Mouse (Mus musculus) heart, adult 8-10 months (tissue): ENCODE measurements around the gene Arid1b. TPM values are rescaled to one million over a fixed set of nuclear protein-coding genes. Genes with fewer than 3 reads are reported as not detected.

ENCODE experiments used
- DNase-seq: peaks from one replicate; pipeline ENCODE4 v3.0.0; 2022; ENCODE audit warnings: low spot score
- total RNA-seq, 4 experiments: library from RNA; stranded (reverse); gene quantifications; 2 replicates each; pipeline ENCODE4 v1.2.4; 2022

The Arid1b gene
- total RNA-seq, 4 experiments from 2014 or later, result 25.0 to 27.2 (median 26.2) TPM

- DNase-seq, result no peak
Measured at GRCm38 (mm10) chr17:5188400-5188799, 194.3 kb downstream of the Arid1b start.

DNA sequence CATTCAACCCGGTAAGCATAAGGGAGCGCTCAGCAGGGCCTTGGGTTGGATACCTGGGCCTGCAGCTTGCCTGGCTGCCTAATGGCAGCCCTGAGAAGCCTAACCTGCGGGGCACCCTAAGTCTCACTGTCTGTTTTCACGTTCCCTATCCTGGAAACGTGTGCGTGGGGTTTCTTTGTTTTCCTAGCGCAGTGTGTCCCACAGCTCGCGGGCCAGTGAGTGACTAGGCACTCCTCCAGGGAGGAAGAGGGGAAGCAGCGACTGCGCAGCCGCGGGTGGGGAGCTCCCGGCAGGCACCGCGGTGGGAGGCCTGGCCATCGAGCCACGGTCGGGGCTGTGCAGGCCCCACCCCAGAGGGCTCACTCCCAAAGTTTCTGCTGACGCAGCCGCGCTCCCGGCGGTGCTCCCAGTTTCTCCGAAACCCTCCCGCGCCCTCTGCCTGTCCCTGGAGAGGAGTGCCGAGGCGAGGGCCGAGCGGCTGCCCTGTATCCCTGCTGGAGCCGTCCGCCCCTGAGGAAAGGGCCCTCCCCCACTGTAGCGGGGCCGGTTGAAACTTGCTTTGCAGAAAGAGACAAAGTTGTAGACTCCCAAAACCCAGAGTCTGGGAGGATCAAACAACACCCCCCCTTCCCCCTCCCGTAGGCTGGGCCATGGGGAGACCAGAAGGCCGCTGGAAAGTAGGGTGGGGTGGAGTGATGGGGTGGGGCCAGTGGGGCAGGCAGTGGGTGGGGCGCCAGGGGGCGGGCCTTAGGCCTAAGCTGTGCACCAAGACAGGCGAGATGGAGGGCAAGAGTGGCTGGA is 195.6 kb downstream of the Arid1b start:
- DNase-seq, result peak; percentile 96

DNA sequence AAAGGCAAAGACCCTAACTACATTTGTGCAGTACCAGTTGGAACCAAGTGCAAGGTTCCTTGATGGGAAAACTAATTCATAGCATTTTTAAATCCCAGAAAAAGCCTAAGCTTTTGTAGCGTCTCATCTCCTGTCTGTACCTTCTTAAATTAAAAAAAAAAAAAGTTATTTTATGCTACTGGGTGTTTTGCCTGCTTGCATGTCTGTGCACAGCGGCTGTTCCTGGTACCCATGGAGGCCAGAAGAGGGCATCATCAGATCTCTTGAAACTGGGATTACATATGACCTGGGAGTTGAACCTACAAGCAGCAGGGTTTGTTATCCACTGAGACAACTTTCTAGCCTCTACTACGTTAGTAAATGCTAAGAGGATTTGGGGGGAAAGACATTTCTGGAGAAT is 196.2 kb downstream of the Arid1b start:
- DNase-seq, result no peak

DNA sequence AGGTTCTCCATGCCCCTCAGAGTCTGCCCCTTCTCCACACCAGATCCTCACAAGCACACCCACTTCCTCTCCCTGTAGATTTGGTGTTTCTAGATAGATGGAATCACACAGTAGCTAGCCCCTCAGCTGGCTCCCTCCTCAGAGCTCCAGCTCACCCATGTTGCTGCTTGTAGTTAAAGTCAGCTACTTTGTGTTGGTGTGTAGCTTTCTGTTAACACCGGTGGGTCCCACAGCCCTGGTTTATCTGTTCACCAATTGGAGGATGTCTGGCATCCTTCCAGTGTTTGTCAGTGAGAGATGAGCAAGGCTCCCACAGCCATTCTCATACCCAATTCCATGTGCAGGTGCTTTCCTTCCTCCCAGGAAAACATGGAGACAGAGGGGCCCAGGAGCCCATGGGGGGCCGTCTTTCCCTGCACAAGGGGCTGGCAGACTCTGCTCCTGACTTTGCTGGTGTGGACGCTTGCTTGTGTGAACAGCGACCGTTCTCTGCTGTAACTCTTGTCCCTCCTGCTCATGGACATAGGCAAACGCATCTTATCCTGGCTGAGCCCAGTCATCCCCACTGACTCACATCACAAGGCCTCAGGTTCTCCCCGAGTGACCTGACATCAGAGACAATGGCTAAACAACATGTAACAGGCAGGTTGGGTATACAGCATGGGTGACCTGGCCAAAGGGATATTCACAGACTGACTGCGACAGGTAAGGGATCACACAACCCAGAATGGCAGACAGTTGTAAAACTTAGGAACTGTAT is 200.2 kb downstream of the Arid1b start:
- no peak for DNase-seq

GRCm38 (mm10) chr17:5195397-5195796 is 201.3 kb downstream of the Arid1b start:
- peak; percentile 41 for DNase-seq

DNA sequence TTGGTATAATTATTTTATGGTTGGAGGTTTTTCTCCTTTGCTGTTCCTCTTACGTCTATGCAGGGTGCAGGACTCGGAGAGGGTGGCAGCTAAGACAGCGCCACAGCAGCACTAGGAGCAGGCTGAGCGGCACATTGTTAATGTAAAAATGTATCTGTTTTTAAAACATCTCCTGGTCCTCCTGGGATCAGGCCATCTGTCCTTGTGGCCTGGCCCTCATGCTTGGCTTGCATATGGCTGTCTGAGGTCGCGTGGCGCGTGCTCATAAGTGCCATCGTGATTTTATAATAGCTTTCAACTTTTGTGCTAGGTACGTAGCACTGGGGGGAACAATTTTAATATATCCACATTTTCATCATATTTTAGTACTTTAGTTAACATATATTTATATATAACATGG is 201.9 kb downstream of the Arid1b start:
- no peak for DNase-seq

DNA sequence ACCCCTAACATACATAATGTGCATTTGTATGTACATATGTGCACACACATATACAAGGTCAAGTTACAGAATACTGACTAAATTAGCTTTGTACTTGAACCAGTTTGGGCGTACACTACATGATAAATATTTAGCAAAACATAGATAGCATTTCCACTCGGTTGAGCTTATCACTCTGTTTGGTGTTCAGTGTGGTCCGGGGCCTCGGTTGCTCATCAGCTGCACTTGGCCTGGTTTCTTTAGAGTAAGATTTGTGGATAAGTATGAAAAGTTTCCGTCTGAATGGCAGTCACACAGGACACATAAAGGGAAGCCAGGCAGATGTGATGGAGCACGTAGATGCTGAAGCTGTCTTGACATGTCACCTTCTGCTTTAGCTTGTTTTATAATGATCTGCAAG is 202.4 kb downstream of the Arid1b start:
- no peak for DNase-seq

GRCm38 (mm10) chr17:5197083-5197482 is 203.0 kb downstream of the Arid1b start:
- no peak for DNase-seq

- DNase-seq, result no peak
Measured at GRCm38 (mm10) chr17:5197765-5198164, 203.6 kb downstream of the Arid1b start.

- DNase-seq, result no peak
Measured at GRCm38 (mm10) chr17:5198252-5198651, 204.1 kb downstream of the Arid1b start.

- no peak for DNase-seq
Measured at GRCm38 (mm10) chr17:5198811-5199210, 204.7 kb downstream of the Arid1b start.

DNA sequence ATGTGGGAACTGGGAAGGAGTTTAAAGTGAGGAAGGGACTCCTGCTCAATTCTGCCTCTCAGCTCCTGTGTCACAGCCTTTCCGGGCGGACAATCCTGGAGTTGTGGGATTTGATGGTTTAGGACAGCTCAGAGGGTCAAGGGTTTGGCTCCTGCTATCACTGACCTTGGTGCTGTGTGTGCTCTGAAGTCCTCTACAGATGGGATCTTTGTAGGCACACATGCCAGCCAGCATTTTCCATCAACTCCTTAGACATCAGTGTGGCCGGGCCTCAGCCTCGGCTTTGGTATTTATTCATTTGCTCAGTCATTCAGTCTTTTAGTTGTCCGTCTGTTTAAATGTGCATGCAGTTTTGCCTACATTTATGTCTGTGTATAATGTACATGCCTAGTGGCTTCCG is 206.5 kb downstream of the Arid1b start:
- no peak for DNase-seq

- DNase-seq, result peak; percentile 81
Measured at GRCm38 (mm10) chr17:5201859-5202598, 207.9 kb downstream of the Arid1b start.

GRCm38 (mm10) chr17:5202756-5203155 is 208.6 kb downstream of the Arid1b start:
- DNase-seq, result no peak

- no peak for DNase-seq
Measured at GRCm38 (mm10) chr17:5203346-5204102, 209.4 kb downstream of the Arid1b start.

DNA sequence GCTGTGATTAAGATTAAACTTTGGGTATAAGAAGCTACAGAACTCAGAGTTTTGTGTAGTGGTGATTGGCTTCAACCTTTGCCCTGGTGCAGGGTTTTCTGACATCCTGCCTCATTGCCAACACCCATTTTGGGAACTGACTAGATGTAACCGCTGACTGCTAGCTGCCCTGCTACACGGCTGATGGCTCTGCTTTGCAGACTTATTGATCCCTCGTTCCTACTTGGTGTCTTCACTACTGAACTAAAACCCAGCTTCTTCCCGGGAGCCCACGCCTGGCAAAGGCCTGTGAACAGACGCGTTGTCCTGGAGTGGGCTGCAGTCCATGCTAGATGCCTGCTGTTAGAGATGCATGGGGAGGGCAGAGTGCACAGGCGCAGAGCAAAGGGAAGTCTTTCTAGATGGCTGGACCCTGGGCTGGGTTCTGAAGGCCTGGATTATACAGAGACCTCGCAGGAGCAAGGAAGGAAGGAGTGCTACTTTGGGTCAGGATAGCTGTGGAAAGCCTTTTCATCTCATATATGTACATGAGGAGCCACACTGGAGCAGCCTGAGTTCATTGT is 210.1 kb downstream of the Arid1b start:
- DNase-seq, result no peak

- peak; percentile 42 for DNase-seq
Measured at GRCm38 (mm10) chr17:5205163-5205581, 211.0 kb downstream of the Arid1b start.

- peak; percentile 48 for DNase-seq
Measured at GRCm38 (mm10) chr17:5206731-5207130, 212.6 kb downstream of the Arid1b start.

DNA sequence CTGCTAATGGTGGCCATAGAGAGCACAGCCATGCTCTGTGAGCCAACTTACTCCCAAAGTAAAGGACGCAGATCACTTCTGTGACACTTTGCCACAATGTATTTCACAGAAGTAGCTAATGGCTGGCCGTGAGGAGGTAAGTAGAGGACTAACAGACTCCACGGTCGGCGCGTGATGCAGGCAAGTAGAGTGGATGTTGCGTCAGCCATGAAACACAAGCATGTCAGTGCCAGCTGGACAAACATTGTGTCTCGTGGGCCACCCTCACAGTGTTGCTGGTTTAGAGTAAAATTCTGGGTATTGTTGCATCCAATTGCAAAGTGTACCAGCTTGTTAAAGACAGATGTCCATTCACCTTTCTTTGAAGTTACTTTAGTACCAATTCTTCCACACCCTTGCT is 213.7 kb downstream of the Arid1b start:
- no peak for DNase-seq

DNA sequence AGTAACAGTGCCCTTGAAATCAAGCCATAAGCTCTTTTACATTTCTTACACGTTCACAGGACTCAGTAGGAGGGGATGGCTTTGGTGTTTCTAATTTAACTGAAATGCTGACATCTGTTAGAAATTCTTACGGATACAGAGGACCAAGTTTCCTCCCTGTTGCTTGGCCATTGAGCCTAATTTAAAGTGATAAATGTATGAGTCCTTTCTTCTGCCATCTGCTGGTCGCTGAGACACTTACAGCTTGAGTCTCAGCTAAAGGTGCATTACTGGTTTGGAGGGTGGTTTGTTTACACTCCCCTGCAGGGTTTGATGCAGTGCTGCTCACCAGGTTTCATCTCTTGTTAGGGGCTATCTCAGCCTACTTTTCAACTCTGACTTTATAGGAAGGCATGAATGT is 214.2 kb downstream of the Arid1b start:
- DNase-seq, result no peak

DNA sequence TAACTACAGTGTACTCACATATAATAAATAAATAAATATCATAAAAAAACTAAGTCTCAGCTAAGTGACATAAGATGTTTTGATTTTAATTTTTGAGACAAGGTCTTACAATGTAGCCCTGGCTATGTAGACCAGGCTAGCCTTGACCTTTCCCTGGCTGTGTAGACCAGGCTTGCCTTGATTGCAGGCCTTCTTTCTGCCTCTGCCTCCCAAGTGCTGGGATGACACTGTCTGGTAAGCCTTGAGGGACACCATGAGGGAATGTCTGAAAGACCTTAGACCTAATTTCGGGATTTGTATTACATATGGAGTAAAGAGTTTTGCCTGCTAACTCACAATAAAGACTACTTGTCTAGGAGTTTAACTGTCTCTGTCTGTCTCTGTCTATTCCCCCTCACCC is 214.9 kb downstream of the Arid1b start:
- no peak for DNase-seq
